Mouse (Mus musculus) small intestine, adult 2 months (tissue): ENCODE results near the gene Slc25a36.

Experiments
- CTCF ChIP-seq: fragments of 200-500 bp; IDR thresholded peaks from 2 replicates; pipeline ENCODE4 v1.5.1; 2012; ENCODE audit warnings: low read depth, mild to moderate bottlenecking, control low read depth, inconsistent platforms, low read length, moderate library complexity, mixed read lengths; ENCODE audit not compliant: insufficient replicate concordance, insufficient read length; ENCODE audit errors: extremely low read depth
- POLR2A ChIP-seq: fragments of 200-500 bp; IDR thresholded peaks from 2 replicates; pipeline ENCODE4 v1.6.1; 2012; ENCODE audit warnings: low read depth, mild to moderate bottlenecking, control low read depth, inconsistent platforms, low read length, moderate library complexity

DNA sequence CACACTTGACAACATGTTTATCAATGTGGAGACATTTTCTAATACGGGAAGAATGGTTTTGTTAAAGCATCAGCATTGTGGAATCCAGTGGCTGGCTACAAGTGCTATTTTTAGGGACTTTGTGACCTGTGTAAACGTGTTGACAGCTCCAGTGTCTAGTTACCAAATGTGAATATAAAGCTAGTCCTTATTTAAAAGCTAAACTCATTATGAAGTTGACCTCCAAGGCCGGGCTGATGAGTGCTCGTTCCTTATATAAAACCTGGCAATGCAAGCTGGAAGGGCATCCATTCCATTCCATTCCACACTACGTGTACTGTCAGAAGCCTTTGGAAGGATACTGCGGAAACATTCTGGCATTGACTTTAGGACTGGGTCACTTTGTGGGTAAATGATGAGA is 34.4 kb upstream of the Slc25a36 start:
- TF ChIP-seq CTCF (no peak), POLR2A (no peak)
